Mouse (Mus musculus) liver, adult 2 months (tissue): ENCODE measurements around the gene Szrd1. TPM values are rescaled to one million over a fixed set of nuclear protein-coding genes. Genes with fewer than 3 reads are reported as not detected.

Source experiments
- DNase-seq: peaks from one replicate; pipeline ENCODE4 v3.0.0-alpha.2; 2011; ENCODE audit warnings: low read depth, low spot score; ENCODE audit errors: extremely low read depth
- H3K27ac ChIP-seq: fragments of 200-500 bp; replicated peaks from 2 replicates; pipeline ENCODE4 v1.5.1; 2012; ENCODE audit warnings: low read depth, mild to moderate bottlenecking, control low read depth, inconsistent platforms, low read length; ENCODE audit not compliant: insufficient read depth
- H3K27me3 ChIP-seq: fragments of 200-500 bp; 2 replicates; pipeline ENCODE4 v1.6.1; 2012; ENCODE audit warnings: mild to moderate bottlenecking, moderate library complexity, low read length, inconsistent platforms; ENCODE audit not compliant: control insufficient read depth, insufficient read depth
- H3K36me3 ChIP-seq: fragments of 200-500 bp; 2 replicates; pipeline ENCODE4 v1.6.1; 2012; ENCODE audit warnings: low read length, inconsistent platforms; ENCODE audit not compliant: control insufficient read depth, insufficient read depth
- H3K4me1 ChIP-seq: fragments of 200-500 bp; 2 replicates; pipeline ENCODE4 v1.6.1; 2011; ENCODE audit warnings: low read length; ENCODE audit not compliant: control insufficient read depth, insufficient read depth
- H3K4me3 ChIP-seq: fragments of 200-500 bp; 2 replicates; pipeline ENCODE4 v1.5.1; 2011; ENCODE audit warnings: low read depth, mild to moderate bottlenecking, control low read depth, low read length, moderate library complexity; ENCODE audit not compliant: insufficient read depth
- H3K79me2 ChIP-seq: fragments of 200-500 bp; 2 replicates; pipeline ENCODE4 v1.6.1; 2012; ENCODE audit warnings: inconsistent platforms, mild to moderate bottlenecking, low read length, moderate library complexity; ENCODE audit not compliant: control insufficient read depth, insufficient read depth
- H3K9ac ChIP-seq: fragments of 200-500 bp; 2 replicates; pipeline ENCODE4 v1.6.1; 2012; ENCODE audit warnings: low read depth, mild to moderate bottlenecking, control low read depth, inconsistent platforms, low read length
- CTCF ChIP-seq: fragments of 200-500 bp; IDR thresholded peaks from 2 replicates; pipeline ENCODE4 v1.5.1; 2011; ENCODE audit warnings: low read depth, low read length, control low read depth
- POLR2A ChIP-seq: fragments of 200-500 bp; IDR thresholded peaks from 2 replicates; pipeline ENCODE4 v1.6.1; 2011; ENCODE audit warnings: low read length, control low read depth; ENCODE audit not compliant: insufficient read depth; ENCODE audit errors: extremely low read depth
- WGBS: fragments of 180-500 bp; shearing (Covaris S2); methylation state at CpG from one replicate; pipeline ENCODE4 v1.1.7; 2018; 5-methylcytosine and 5-hydroxymethylcytosine counted together
- polyA plus RNA-seq: library from polyadenylated mRNA; depleted of rRNA; stranded (reverse); fragments of >200 nt; gene quantifications from 2 replicates; pipeline ENCODE4 v1.2.3, GENCODE M21; 2012; rRNA removed
- total RNA-seq: library from RNA; depleted of rRNA; stranded (reverse); fragments of >200 nt; gene quantifications from 2 replicates; pipeline ENCODE4 v1.2.3, GENCODE M21; 2014; rRNA removed

Gene Szrd1
- total RNA-seq = 26.6 and 39.5 TPM in 2 replicates
- 43.6 and 46.8 TPM in 2 replicates for polyA plus RNA-seq

- H3K4me1 ChIP-seq = peaks cover 28% of the 10 kb centered on the region
- H3K4me3 ChIP-seq = peak within 1 kb of the TSS; percentile 90
- peak within 1 kb of the TSS; percentile 92 for H3K27ac ChIP-seq
- DNase-seq = peak; percentile 90
- H3K9ac ChIP-seq = peak within 1 kb of the TSS; percentile 87
- H3K36me3 ChIP-seq = no peaks in the 10 kb centered on the region
- TF ChIP-seq POLR2A (peak; percentile 67), CTCF (no peak)
- no peaks in the 10 kb centered on the region for H3K27me3 ChIP-seq
- under 1% methylated on average over 63 of the region's 63 CpGs for WGBS
- H3K79me2 ChIP-seq = peaks cover 27% of the 10 kb centered on the region; the same call in 1 of the 2 replicates
Observed at GRCm38 (mm10) chr4:141139116-141139970, at the start of gene Szrd1. TSS of gene Szrd1 (minus strand) at chr4:141139775.

GRCm38 (mm10) chr4:141186923-141187836, 47.6 kb upstream of the Szrd1 start:
- peak; percentile 47 for DNase-seq
- H3K4me3 ChIP-seq = no peak overlapping the region
- peaks cover 1% of the 10 kb centered on the region; the same call in 1 of the 2 replicates for H3K36me3 ChIP-seq
- no peak overlapping the region for H3K9ac ChIP-seq
- WGBS = 42% methylated on average over 9 of the region's 9 CpGs
- no peaks in the 10 kb centered on the region for H3K27me3 ChIP-seq
- H3K79me2 ChIP-seq = no peaks in the 10 kb centered on the region
- TF ChIP-seq POLR2A (no peak), CTCF (no peak)
- peaks cover 21% of the 10 kb centered on the region for H3K4me1 ChIP-seq
- H3K27ac ChIP-seq = peak overlapping the region; percentile 55; the same call in 1 of the 2 replicates

DNA sequence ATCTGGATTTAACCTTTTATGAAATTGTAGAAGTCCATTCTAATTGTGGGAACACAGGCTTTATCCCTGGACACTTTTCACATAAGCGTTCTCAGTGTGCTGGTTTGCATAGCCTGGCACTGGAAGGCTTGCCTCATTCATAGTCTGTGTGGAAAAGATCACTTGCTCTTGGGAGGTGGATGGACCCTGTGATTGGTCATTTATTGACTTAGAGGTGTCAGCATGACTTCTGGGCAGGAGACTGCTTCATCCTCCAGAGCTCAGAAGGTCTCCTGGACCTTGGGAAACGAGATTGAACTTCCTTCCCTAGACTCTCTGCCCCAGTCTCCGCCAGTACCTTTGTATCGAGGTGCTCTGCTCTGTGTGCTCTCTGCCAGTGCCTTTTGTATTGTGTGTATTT, 44.9 kb upstream of the Szrd1 start:
- WGBS = 93% methylated on average over 4 of the region's 4 CpGs

GRCm38 (mm10) chr4:141183932-141184331, 44.4 kb upstream of the Szrd1 start:
- Histone ChIP-seq H3K4me3 (no peak overlapping the region), H3K4me1 (peaks cover 20% of the 10 kb centered on the region), H3K79me2 (peaks cover 9% of the 10 kb centered on the region; the same call in 1 of the 2 replicates), H3K36me3 (peaks cover 5% of the 10 kb centered on the region; the same call in 1 of the 2 replicates), H3K27me3 (no peaks in the 10 kb centered on the region), H3K27ac (no peak overlapping the region), H3K9ac (no peak overlapping the region)
- 93% methylated on average over 2 of the region's 2 CpGs for WGBS
- DNase-seq = no peak
- no peak for TF ChIP-seq POLR2A
- no peak for TF ChIP-seq CTCF

More for the DNA sequence above, 44.9 kb upstream of the Szrd1 start:
- TF ChIP-seq CTCF (no peak), POLR2A (no peak)
- no peak for DNase-seq
- no peak overlapping the region for H3K9ac ChIP-seq
- no peaks in the 10 kb centered on the region for H3K27me3 ChIP-seq
- H3K36me3 ChIP-seq = peaks cover 5% of the 10 kb centered on the region; the same call in 1 of the 2 replicates
- H3K4me1 ChIP-seq = peaks cover 21% of the 10 kb centered on the region
- H3K4me3 ChIP-seq = no peak overlapping the region
- no peak overlapping the region for H3K27ac ChIP-seq
- H3K79me2 ChIP-seq = peaks cover 4% of the 10 kb centered on the region; the same call in 1 of the 2 replicates

- Histone ChIP-seq H3K27me3 (no peaks in the 10 kb centered on the region), H3K36me3 (peaks cover 5% of the 10 kb centered on the region; the same call in 1 of the 2 replicates), H3K9ac (no peak overlapping the region), H3K4me1 (peaks cover 12% of the 10 kb centered on the region), H3K79me2 (peaks cover 18% of the 10 kb centered on the region; the same call in 1 of the 2 replicates), H3K4me3 (no peak overlapping the region), H3K27ac (no peak overlapping the region)
- WGBS = 89% methylated on average over 6 of the region's 6 CpGs
- TF ChIP-seq CTCF (no peak), POLR2A (no peak)
- no peak for DNase-seq
Observed at GRCm38 (mm10) chr4:141181981-141182380, 42.4 kb upstream of the Szrd1 start.
